Mouse (Mus musculus): Measurements from ENCODE around the gene Rdh16f2.
"Not testable (repeated sequence)": the region's sequence is repeated elsewhere in the genome, so short reads cannot be mapped to it uniquely, and the experiment has no call there.

Rdh16f2 gene

DNA sequence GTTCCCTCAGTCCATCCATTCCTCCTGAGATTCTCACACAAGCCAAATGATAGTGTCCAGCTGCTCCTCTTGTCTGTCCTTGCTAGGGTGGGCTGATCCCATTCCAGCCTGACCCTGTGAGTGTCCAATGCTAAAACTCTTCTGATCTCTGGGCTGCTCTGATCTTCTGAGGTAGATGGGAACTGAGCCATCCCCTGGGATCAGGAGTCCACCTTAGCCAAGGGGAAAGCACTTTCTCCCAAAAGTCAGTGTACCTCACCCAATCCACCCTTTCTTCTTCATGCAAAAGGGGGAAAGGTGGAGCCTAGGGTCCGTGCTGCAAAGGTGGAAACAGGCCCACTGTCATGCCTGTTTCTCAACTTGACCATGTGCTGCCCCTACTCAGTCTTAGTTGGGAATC lies 25.2 kb downstream of the Rdh16f2 start:
- DNase-seq (ENCODE audit: low spot score in 2 of 2): no peak

GRCm38 (mm10) chr10:127893163-127894022 lies 27.1 kb downstream of the Rdh16f2 start:
- not testable (repeated sequence) for DNase-seq (ENCODE audit: low spot score in 2 of 2)

- no peak for DNase-seq (ENCODE audit: low spot score in 2 of 2)
These were observed 30.4 kb downstream of the Rdh16f2 start for GRCm38 (mm10) chr10:127896705-127897104.

GRCm38 (mm10) chr10:127897506-127897905 lies 31.2 kb downstream of the Rdh16f2 start:
- no peak for DNase-seq (ENCODE audit: low spot score in 2 of 2)

- DNase-seq (ENCODE audit: low spot score in 2 of 2): no peak
These were observed 31.9 kb downstream of the Rdh16f2 start, which contains the start of gene Sdr9c7 for GRCm38 (mm10) chr10:127898218-127898617. Gene Sdr9c7 (plus strand): TSS chr10:127898518.

DNA sequence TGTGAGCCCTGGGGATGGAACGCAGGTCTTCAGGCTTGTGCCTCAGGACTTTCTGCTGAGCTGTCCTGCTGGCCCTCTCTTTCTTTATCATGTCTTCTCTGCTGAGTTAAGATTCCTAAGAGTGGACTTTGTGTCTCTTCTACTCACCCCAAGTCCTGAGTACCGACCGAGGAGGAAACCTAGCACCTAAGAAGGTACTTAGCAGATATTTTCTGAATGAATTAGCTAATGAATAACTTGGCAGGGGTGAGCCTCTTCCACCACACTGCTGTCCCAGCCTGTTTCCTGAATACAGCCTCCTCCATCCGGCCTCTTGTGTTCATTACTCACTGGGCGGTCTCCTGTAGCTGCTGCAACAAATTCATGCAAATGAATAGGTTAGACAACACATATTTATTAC lies 33.5 kb downstream of the Rdh16f2 start:
- no peak for DNase-seq (ENCODE audit: low spot score in 2 of 2)

DNA sequence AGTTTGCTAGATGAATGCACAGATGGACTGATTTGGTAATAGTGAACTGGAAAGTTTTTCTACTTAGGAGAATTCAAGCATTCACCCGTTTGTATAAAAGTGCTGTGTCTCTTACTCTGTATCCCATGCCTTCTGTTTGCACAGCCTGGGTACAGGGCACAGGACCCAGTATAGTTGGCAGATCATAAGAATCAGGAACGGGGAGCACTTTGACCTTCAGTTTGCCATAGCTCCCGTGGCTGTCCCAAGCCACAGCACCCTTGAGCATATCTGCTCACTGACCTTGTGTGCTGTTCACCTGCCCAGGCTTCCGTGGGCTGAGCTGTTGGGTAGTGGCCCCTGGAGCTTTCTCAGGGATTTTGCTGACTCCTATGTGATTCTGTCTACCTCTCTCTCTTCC lies 35.5 kb downstream of the Rdh16f2 start:
- DNase-seq (ENCODE audit: low spot score in 2 of 2): no peak

DNA sequence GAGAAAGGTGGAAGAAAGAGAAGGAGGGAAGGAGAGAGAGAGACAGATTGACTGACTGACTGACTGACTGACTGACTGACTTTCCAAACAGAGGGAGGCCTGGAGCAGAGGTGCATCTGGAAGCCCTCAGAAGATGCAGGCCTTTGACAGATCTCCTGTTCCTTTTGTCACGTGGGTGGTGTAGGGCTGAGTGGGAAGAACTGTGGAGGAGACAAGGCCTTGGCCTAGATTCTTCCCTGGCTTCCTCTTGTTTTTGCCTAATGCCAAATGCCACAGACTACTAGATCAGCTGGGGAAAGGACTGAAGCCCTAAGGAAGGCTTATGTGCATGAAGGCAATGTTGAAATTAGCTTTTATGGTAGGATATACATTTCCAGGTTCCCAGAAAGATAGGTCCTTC lies 36.8 kb downstream of the Rdh16f2 start:
- DNase-seq (ENCODE audit: low spot score in 2 of 2): no peak

GRCm38 (mm10) chr10:127904718-127905446 lies 38.6 kb downstream of the Rdh16f2 start:
- DNase-seq (ENCODE audit: low spot score in 2 of 2): peak; percentile 53 to 62

DNA sequence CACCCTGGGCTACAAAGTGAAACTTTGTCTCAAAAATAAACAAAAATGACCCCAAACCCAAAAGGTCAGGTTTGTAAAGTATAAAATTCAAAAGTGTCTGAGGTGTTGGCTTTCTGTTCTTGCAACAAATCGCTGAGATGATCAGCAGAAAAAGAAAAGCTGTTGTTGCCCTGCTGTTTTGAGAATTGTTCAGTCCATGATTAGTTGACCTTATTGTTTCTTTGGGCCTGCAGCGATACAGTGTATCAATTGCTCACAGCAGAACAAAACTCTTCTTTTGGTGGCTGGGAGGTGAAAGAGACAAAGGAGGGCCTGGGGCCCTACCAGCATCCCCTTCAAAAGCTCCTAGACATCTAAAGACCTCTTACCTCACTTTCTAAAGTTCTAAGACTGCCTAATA lies 39.9 kb downstream of the Rdh16f2 start:
- no peak for DNase-seq (ENCODE audit: low spot score in 2 of 2)

- no peak for DNase-seq (ENCODE audit: low spot score in 2 of 2)
These were observed 41.2 kb downstream of the Rdh16f2 start for GRCm38 (mm10) chr10:127907386-127907951.

DNA sequence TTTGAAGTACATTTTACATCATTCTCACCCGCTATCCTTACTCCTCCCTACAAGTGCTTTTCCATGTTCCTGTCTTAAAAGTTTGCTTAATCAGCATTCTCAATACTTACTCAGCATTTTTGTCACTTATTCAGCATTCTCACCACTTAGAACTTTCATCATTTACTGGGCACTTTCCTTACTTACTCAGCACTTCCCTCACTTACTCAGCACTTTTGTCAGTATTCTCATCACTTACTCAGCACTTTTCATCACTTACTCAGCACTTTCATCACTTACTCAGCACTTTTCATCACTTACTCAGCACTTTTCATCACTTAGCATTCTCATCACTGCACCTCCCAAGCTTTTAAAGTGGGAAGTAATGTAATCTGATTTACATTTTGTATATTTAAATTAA lies 49.3 kb downstream of the Rdh16f2 start:
- no peak for DNase-seq (ENCODE audit: low spot score in 2 of 2)

DNA sequence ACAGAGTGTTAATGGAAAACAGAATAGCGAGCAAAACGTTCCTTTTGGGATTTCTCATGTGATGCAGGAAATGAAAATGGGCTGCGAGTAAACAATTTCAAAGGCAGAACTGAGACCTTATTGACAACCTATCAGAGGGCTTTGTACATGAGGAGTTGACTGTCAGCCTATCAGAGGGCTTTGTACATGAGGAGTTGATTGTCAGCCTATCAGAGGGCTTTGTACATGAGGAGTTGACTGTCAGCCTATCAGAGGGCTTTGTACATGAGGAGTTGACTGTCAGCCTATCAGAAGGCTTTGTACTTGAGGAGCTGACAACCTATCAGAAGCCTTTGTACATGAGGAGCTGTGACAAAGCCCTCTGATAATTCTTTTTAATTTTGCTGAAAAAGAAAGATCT lies 50.9 kb downstream of the Rdh16f2 start:
- not testable (repeated sequence) for DNase-seq (ENCODE audit: low spot score in 2 of 2)

DNA sequence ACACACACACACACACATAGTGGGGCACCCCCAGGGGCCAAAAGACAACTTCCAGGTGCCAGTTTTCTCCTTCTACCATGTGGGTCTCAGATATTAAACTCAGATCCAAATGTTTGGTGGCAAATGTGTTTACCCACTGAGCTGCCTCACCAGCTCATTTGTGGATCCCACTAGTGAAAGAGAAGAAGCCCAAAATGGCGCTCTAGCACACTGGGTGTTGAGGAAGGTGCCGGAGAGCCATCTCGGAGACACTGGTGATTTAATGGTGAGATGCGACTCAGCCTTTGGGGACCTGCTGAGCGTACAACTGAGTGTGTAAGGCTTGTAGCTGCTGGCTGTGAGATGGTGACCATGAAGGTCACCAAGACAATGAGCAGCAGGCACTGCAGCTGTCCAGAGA lies 51.4 kb downstream of the Rdh16f2 start:
- no peak for DNase-seq (ENCODE audit: low spot score in 2 of 2)

- DNase-seq (ENCODE audit: low spot score in 2 of 2): no peak
These were observed 56.0 kb downstream of the Rdh16f2 start for GRCm38 (mm10) chr10:127922241-127922640.

- DNase-seq (ENCODE audit: low spot score in 2 of 2): no peak
These were observed 56.8 kb downstream of the Rdh16f2 start for GRCm38 (mm10) chr10:127923024-127923423.

DNA sequence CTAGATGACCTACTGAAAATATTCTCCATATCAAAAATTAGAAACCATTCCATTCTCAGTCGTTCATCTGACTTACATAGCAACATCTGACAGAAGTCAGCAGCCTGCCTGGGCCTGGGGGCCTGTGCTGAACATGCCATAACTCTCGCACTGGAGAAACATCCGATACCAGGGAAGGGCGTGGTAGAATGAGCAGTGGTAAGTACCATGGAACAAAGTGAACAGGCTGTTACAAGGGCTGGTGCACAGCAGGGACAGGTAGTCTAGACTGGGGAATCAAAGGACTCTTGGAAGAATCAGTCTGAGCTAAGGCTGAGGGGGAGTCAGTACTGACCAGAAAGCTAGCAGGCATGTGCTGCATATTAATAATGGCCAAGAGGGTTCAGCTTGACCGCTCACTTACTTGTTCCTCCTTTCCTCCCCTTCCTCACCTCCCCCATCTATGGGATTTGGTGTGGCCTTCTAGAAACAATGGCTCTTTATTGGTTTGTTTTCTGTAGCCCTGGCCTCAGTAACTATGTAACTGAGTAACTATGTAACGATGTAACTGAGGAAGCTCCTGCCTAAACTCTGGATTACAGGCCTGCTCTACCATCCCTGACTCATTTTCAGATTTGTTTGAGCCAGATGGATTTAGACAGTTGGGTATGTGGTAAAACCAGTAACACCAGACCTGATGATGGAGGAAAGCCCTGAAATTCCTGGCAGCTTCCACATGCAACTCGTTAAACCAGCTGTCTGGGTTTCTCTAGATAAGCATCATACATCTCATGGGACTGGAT lies 58.5 kb downstream of the Rdh16f2 start:
- peak; percentile 29 to 43 for DNase-seq (ENCODE audit: low spot score in 2 of 2)

Measured in right cerebral cortex, postnatal 10 days (tissue).